Mouse (Mus musculus) kidney, adult 2 months (tissue): Measurements from ENCODE around the gene Slc4a8.

Source experiments
- CTCF ChIP-seq: fragments of 200-500 bp; conservative IDR thresholded peaks from 2 replicates; pipeline ENCODE4 v1.5.1; 2011; ENCODE audit warnings: low read depth, mild to moderate bottlenecking, control low read depth, low read length, moderate library complexity, mixed read lengths; ENCODE audit not compliant: insufficient read depth, insufficient read length
- POLR2A ChIP-seq: fragments of 200-500 bp; IDR thresholded peaks from one replicate; pipeline ENCODE4 v1.6.1; 2011; ENCODE audit warnings: low read depth, low read length, control low read depth

GRCm38 (mm10) chr15:100830682-100831081, 69.1 kb downstream of the Slc4a8 start:
- TF ChIP-seq POLR2A (no peak), CTCF (peak; percentile 32; the same call in 1 of the 2 replicates)
